Mouse (Mus musculus) left cerebral cortex, adult 18-20 months (tissue): ENCODE measurements around the gene Olfr1451. TPM values are rescaled to one million over a fixed set of nuclear protein-coding genes. Genes with fewer than 3 reads are reported as not detected.
"Not testable (repeated sequence)": the region's sequence is repeated elsewhere in the genome, so short reads cannot be mapped to it uniquely, and the experiment has no call there.

ENCODE experiments used
- DNase-seq, 2 experiments: peaks; one replicate each; pipeline ENCODE4 v3.0.0; 2021 to 2022; ENCODE audit warnings: low spot score in 2 of 2, mixed read lengths in 1 of 2
- long read RNA-seq, 2 experiments: library from polyadenylated mRNA; stranded (forward); transcript quantifications; one replicate each; pipeline ENCODE4 v2.0.0; 2021
- total RNA-seq, 2 experiments: library from RNA; stranded (reverse); gene quantifications; 2 replicates each; pipeline ENCODE4 v1.2.3; 2021

Gene Olfr1451
- not detected for total RNA-seq
- long read RNA-seq, experiment 1, result 0 reads
- long read RNA-seq, experiment 2, result 0 reads

DNA sequence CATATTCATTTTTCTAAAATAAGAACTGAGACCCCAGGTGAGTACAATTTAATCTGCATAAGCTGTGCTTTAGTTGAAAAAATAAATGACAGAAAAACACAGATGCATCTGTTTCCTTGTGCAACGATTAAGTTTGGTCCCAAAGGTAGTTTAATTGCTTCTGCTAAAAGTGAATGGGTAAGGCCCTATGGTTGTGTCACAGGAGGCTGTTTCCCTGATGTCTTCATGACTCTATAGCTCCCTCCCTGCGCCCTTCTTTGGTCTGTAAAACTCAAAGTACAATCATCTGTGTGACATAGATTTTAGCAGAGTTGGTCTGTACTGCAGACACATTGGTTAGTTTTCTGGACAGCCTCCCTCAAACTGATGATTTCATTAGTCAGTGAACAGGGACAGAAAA is at the start of gene Olfr1451:
Gene Olfr1451, plus strand, starts transcription at position 301 of the 400 bp plus-strand sequence.
- DNase-seq, result no peak

DNA sequence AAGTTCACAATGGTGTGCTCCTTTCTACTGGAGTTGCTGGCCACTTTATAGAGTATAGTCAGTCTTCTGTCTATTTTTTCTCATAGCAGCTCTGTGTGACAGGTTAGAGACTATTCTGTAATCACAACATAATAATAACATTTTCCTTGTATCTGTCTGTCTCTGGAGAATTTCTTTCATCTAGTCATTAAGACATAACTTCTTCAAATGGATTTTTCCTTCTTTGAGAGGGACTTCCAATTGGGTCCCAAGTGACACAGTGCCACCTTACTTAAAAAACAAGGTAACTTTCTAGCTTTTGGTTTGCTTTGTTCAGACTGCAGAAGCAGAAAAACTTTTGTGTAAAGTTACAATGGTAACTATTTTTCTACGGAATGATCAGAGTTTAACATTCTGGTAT is 44.9 kb upstream of the Olfr1451 start, which contains the start of gene Olfr1450:
Gene Olfr1450, plus strand, starts transcription at position 301 of the 400 bp plus-strand sequence.
- no peak for DNase-seq

DNA sequence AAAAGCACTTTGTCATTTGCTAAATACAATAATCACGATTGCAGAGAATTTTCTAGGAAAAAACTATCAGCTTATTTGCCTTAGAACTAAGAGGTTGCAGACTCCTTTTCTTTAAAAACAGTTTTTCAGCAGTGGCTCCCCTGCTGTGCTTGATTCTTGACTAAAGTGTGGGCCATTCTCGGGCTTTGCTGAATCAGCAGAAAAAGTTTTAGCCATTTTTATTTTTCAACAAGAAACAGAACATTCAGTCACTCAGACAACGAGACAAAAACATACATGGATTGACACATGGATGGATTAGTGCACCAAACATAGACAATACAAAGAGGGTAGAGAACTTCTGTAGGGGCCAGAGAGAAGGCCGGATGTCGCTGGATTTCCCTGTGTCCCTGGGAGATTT is 24.7 kb upstream of the Olfr1451 start:
- not testable (repeated sequence) for DNase-seq

DNA sequence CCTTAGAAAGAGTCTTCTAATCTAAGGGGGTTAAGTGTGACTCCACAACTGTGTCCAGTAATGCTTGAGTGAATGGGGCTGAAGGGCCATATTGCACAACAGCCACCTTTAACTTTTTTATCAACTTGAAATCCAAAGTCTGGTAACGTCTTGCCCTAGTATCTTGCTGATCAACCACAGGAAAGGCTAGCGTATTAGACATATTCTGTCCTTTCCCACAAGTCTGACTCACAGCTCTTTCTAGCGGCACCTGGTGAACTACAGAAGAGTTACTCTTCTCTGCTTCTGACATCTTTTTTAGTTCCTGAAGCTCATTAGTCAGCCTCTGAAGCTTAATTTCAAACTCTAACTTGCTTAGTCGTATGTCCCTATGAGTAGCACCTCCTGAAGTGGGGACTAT is 2.5 kb upstream of the Olfr1451 start:
- not testable (repeated sequence) for DNase-seq

DNA sequence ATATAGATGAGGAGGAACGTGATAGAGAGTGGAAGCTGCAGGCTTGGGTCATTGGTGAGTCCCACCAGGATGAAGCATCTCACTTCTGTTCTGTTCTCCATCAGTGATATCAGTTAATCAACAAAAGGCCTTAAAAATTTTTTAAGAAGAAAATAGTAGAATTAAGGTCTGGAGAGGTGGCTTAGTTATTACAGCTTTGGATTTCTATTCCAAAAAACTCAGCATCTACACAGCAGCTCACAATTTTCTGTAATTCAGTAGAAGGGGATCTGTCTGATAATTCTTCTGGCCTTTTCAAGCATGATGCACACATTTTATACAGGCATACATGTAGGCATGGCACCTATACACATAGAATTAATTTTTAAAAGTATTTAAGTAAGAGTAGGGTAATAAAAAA is 33.4 kb downstream of the Olfr1451 start, which contains the start of gene Olfr1453:
Gene Olfr1453, minus strand, starts transcription at position 101 of the 400 bp plus-strand sequence.
- DNase-seq, result no peak

Other genes with a start within 250 kb of the Olfr1451 start
- gene Cntf, start 229.4 kb upstream of the Olfr1451 start, total RNA-seq, result 1 to 10 TPM; 2.9 to 3.1 TPM
- 10 to 100 TPM; 88.4 to 89.6 TPM for gene Zfp91, start 198.9 kb upstream of the Olfr1451 start, total RNA-seq
- gene Lpxn, start 198.8 kb upstream of the Olfr1451 start, total RNA-seq, result 1 to 10 TPM; 1.2 to 1.8 TPM
- gene Gm5244, start 148.3 kb upstream of the Olfr1451 start, total RNA-seq, result not detected
- gene Olfr1444, start 137.7 kb upstream of the Olfr1451 start, total RNA-seq, result not detected
- not detected for gene Olfr1445, start 111.2 kb upstream of the Olfr1451 start, total RNA-seq
- not detected for gene Olfr1446, start 101.5 kb upstream of the Olfr1451 start, total RNA-seq
- gene Olfr1447, start 91.3 kb upstream of the Olfr1451 start, total RNA-seq, result not detected
- not detected for gene Olfr1448, start 70.6 kb upstream of the Olfr1451 start, total RNA-seq
- not detected for gene Olfr1449, start 64.2 kb upstream of the Olfr1451 start, total RNA-seq
- not detected for gene Olfr1450, start 44.8 kb upstream of the Olfr1451 start, total RNA-seq
- gene Olfr1453, start 33.3 kb downstream of the Olfr1451 start, total RNA-seq, result not detected
- gene Olfr1454, start 65.6 kb downstream of the Olfr1451 start, total RNA-seq, result not detected
- not detected for gene Olfr1457, start 102.9 kb downstream of the Olfr1451 start, total RNA-seq
- gene Olfr1458, start 111.8 kb downstream of the Olfr1451 start, total RNA-seq, result not detected
- gene Olfr1459, start 154.5 kb downstream of the Olfr1451 start, total RNA-seq, result under 1 TPM; 0.16 to 0.19 TPM
- not detected for gene Olfr1461, start 168.0 kb downstream of the Olfr1451 start, total RNA-seq
- gene Olfr1462, start 190.7 kb downstream of the Olfr1451 start, total RNA-seq, result not detected
- gene Olfr1463, start 236.3 kb downstream of the Olfr1451 start, total RNA-seq, result not detected